Mouse (Mus musculus): ENCODE results near the gene Ttc39a. TPM values are rescaled to one million over a fixed set of nuclear protein-coding genes. Genes with fewer than 3 reads are reported as not detected.

The Ttc39a gene
- total and polyA plus RNA-seq, 2 experiments from 2014 or later: 3.4 to 4.2 TPM

DNA sequence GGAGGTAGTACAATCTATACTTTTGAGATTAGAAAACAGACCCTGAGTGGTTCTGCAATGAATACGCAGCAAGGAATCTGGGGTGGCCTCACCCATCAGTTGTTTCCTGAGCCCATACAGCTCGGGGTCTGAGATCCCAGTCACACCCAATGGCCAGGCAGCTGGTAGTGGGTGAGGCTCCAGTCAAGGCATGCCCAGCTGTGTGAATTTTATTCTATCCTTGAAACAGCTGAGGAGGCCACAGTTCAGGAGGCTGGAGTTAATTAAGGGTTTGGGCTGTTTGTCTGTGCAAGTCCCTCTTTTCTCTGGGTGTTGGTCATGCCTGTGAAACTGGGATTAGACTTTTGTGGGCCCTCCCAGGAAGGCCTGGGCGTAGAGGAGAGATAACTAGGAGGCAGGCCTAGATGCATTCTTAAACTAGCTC, 33.4 kb downstream of the Ttc39a start:
- Histone ChIP-seq H3K9ac (replicated peaks; ENCODE audit: low read depth, low read length) (no peak overlapping the region), H3K27me3 (ENCODE audit: control insufficient read depth, insufficient read depth, low read length) (no peaks in the 10 kb centered on the region), H3K4me2 (ENCODE audit: low read depth, low read length) (no peak overlapping the region), H3K9me3 (replicated peaks; ENCODE audit: control insufficient read depth, low read length) (no peaks in the 10 kb centered on the region), H3K4me1 (ENCODE audit: control insufficient read depth, insufficient read depth) (peaks cover 16% of the 10 kb centered on the region), H3K4me3 (ENCODE audit: low read depth, low read length) (no peak overlapping the region), H3K27ac (ENCODE audit: low read depth) (no peak overlapping the region), H3K36me3 (replicated peaks; ENCODE audit: control insufficient read depth, insufficient read depth, low read length) (no peaks in the 10 kb centered on the region)
- DNase-seq (ENCODE audit: low spot score) (no peak), ATAC-seq (ENCODE audit: insufficient read depth, low read depth) (no peak)
- TF ChIP-seq CTCF (IDR thresholded peaks at IDR 0.05; ENCODE audit: low read depth) (no peak), EP300 (IDR thresholded peaks at IDR 0.05; ENCODE audit: low read depth) (no peak)
- WGBS: 46% methylated on average over 3 of the region's 3 CpGs

DNA sequence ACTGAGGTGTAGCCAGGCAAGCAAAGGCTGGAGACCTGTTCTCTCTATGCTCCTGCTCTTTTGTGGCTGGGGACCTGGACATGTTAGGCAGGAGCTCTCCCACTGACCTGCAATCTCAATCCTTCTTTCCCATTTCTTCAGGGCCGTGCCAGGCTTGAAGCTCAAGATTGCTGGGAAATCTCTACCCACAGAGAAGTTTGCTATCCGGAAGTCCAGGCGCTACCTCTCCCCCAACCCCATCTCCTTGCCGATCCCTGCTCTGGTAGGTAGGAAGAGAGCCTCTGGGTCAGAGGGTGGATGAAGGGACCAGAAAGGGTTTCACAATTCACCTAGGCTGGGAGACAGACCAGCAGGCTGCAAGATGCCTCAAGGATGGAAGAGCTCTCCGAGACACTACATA, 34.0 kb downstream of the Ttc39a start:
- H3K4me1 ChIP-seq (ENCODE audit: control insufficient read depth, insufficient read depth): peaks cover 21% of the 10 kb centered on the region
- no peaks in the 10 kb centered on the region for H3K27me3 ChIP-seq (ENCODE audit: control insufficient read depth, insufficient read depth, low read length)
- no peak for ATAC-seq (ENCODE audit: insufficient read depth, low read depth)
- H3K9ac ChIP-seq (replicated peaks; ENCODE audit: low read depth, low read length): no peak overlapping the region
- no peak for TF ChIP-seq EP300 (IDR thresholded peaks at IDR 0.05; ENCODE audit: low read depth)
- no peak for TF ChIP-seq CTCF (IDR thresholded peaks at IDR 0.05; ENCODE audit: low read depth)
- no peak overlapping the region for H3K27ac ChIP-seq (ENCODE audit: low read depth)
- DNase-seq (ENCODE audit: low spot score): no peak
- H3K9me3 ChIP-seq (replicated peaks; ENCODE audit: control insufficient read depth, low read length): no peaks in the 10 kb centered on the region
- WGBS: 95% methylated on average over 5 of the region's 5 CpGs
- H3K36me3 ChIP-seq (replicated peaks; ENCODE audit: control insufficient read depth, insufficient read depth, low read length): no peaks in the 10 kb centered on the region
- no peak overlapping the region for H3K4me3 ChIP-seq (ENCODE audit: low read depth, low read length)
- no peak overlapping the region for H3K4me2 ChIP-seq (ENCODE audit: low read depth, low read length)

DNA sequence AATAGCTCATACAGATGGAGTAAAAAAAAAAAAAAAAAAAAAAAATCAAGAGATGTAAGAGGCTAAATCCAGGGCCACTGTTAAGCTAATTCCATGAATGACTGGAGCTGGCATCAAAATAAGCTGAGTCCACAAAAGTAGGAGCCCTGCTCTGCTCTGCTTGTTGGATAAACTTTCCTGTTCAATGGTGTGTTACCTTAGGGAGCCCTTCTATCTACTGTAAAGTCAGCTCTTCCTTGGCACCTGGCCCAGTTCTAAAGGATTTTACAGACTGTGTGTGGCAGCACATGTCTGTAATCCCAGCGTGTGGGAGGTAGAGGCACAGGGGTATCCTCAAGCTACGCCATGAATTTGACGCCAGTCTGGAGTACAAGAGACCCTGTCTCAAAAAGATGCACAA, 34.6 kb downstream of the Ttc39a start:
- Histone ChIP-seq H3K4me2 (ENCODE audit: low read depth, low read length) (no peak overlapping the region), H3K9ac (replicated peaks; ENCODE audit: low read depth, low read length) (no peak overlapping the region), H3K4me1 (ENCODE audit: control insufficient read depth, insufficient read depth) (peaks cover 27% of the 10 kb centered on the region), H3K9me3 (replicated peaks; ENCODE audit: control insufficient read depth, low read length) (no peaks in the 10 kb centered on the region), H3K27ac (ENCODE audit: low read depth) (no peak overlapping the region), H3K27me3 (ENCODE audit: control insufficient read depth, insufficient read depth, low read length) (no peaks in the 10 kb centered on the region), H3K36me3 (replicated peaks; ENCODE audit: control insufficient read depth, insufficient read depth, low read length) (no peaks in the 10 kb centered on the region), H3K4me3 (ENCODE audit: low read depth, low read length) (no peak overlapping the region)
- TF ChIP-seq EP300 (IDR thresholded peaks at IDR 0.05; ENCODE audit: low read depth) (no peak), CTCF (IDR thresholded peaks at IDR 0.05; ENCODE audit: low read depth) (no peak)
- no peak for DNase-seq (ENCODE audit: low spot score)
- ATAC-seq (ENCODE audit: insufficient read depth, low read depth): no peak
- WGBS: 91% methylated on average over 3 of the region's 3 CpGs

DNA sequence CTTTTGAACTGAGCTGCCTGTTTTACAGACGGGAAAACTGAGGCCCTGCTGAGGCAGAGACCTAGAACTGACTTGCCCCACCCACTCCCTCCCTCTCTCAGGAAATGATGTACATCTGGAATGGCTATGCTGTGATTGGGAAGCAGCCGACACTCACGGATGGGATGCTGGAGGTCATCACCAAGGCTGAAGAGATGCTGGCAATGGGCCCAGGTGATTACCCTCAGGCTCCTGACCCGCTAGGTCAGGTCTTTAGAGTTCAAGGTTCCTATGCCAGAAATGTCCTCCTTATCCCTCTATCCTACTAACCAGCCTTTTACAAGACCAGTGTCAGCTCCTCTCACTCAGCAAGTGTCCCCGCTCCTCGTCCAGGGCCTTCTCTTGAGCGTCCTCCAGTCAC, 35.7 kb downstream of the Ttc39a start:
- H3K27ac ChIP-seq (ENCODE audit: low read depth): no peak overlapping the region
- WGBS: 64% methylated on average over 7 of the region's 7 CpGs

DNA sequence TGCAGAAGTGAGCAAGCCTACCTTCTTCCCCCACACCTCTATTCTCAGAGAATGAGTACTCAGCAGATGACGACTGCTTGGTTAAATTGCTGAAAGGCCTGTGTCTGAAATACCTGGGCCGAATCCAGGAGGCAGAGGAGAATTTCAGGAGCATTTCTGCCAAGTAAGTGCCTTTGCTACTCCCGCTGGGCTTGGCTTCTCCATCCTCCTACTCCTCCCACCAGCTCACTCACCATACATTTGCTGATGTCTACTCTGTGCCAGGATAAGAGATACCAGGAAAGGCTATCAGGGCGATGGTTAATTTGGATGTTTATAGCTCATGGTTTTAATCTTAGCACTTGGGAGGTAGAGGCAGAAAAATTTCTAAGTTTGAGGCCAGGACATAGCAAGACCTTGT, 36.2 kb downstream of the Ttc39a start:
- Histone ChIP-seq H3K27ac (ENCODE audit: low read depth) (no peak overlapping the region), H3K36me3 (replicated peaks; ENCODE audit: control insufficient read depth, insufficient read depth, low read length) (no peaks in the 10 kb centered on the region), H3K4me1 (ENCODE audit: control insufficient read depth, insufficient read depth) (peaks cover 30% of the 10 kb centered on the region), H3K27me3 (ENCODE audit: control insufficient read depth, insufficient read depth, low read length) (no peaks in the 10 kb centered on the region), H3K9ac (replicated peaks; ENCODE audit: low read depth, low read length) (no peak overlapping the region), H3K4me2 (ENCODE audit: low read depth, low read length) (no peak overlapping the region), H3K9me3 (replicated peaks; ENCODE audit: control insufficient read depth, low read length) (no peaks in the 10 kb centered on the region), H3K4me3 (ENCODE audit: low read depth, low read length) (no peak overlapping the region)
- DNase-seq (ENCODE audit: low spot score): no peak
- WGBS: 36% methylated on average over 4 of the region's 4 CpGs
- TF ChIP-seq EP300 (IDR thresholded peaks at IDR 0.05; ENCODE audit: low read depth) (no peak), CTCF (IDR thresholded peaks at IDR 0.05; ENCODE audit: low read depth) (no peak)
- ATAC-seq (ENCODE audit: insufficient read depth, low read depth): no peak

More for the DNA sequence above, 35.7 kb downstream of the Ttc39a start:
- Histone ChIP-seq H3K4me1 (ENCODE audit: control insufficient read depth, insufficient read depth) (peaks cover 30% of the 10 kb centered on the region), H3K27me3 (ENCODE audit: control insufficient read depth, insufficient read depth, low read length) (no peaks in the 10 kb centered on the region), H3K4me3 (ENCODE audit: low read depth, low read length) (no peak overlapping the region), H3K9ac (replicated peaks; ENCODE audit: low read depth, low read length) (no peak overlapping the region), H3K36me3 (replicated peaks; ENCODE audit: control insufficient read depth, insufficient read depth, low read length) (no peaks in the 10 kb centered on the region), H3K9me3 (replicated peaks; ENCODE audit: control insufficient read depth, low read length) (no peaks in the 10 kb centered on the region), H3K4me2 (ENCODE audit: low read depth, low read length) (no peak overlapping the region)
- DNase-seq (ENCODE audit: low spot score) (no peak), ATAC-seq (ENCODE audit: insufficient read depth, low read depth) (no peak)
- TF ChIP-seq CTCF (IDR thresholded peaks at IDR 0.05; ENCODE audit: low read depth): no peak
- TF ChIP-seq EP300 (IDR thresholded peaks at IDR 0.05; ENCODE audit: low read depth): no peak

DNA sequence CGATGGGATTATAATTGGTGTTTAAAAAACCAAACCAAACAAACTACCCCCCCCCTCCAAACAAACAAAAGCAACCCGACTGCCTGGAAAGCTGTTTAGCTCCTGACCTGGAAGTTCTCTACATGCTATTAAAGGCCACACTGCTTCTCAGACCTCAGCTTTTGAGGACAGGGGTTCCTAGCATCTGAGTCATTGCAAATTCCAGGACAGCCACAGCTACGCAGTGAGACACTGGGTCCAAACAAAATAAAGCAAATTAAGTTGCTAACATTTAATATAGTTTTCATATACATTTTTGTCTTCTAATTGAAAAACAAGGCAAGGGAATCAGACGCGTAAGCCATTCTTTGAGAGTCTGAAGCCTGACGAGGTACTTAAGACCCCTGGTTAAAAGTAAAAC, 38.0 kb downstream of the Ttc39a start:
- 71% methylated on average over 6 of the region's 6 CpGs for WGBS
- no peak for DNase-seq (ENCODE audit: low spot score)
- Histone ChIP-seq H3K27me3 (ENCODE audit: control insufficient read depth, insufficient read depth, low read length) (no peaks in the 10 kb centered on the region), H3K9me3 (replicated peaks; ENCODE audit: control insufficient read depth, low read length) (no peaks in the 10 kb centered on the region), H3K36me3 (replicated peaks; ENCODE audit: control insufficient read depth, insufficient read depth, low read length) (no peaks in the 10 kb centered on the region), H3K4me3 (ENCODE audit: low read depth, low read length) (no peak overlapping the region), H3K4me1 (ENCODE audit: control insufficient read depth, insufficient read depth) (peaks cover 44% of the 10 kb centered on the region), H3K27ac (ENCODE audit: low read depth) (no peak overlapping the region), H3K9ac (replicated peaks; ENCODE audit: low read depth, low read length) (no peak overlapping the region), H3K4me2 (ENCODE audit: low read depth, low read length) (no peak overlapping the region)
- no peak for ATAC-seq (ENCODE audit: insufficient read depth, low read depth)
- TF ChIP-seq EP300 (IDR thresholded peaks at IDR 0.05; ENCODE audit: low read depth) (no peak), CTCF (IDR thresholded peaks at IDR 0.05; ENCODE audit: low read depth) (no peak)

Data from heart, postnatal 0 days (tissue).